Mouse (Mus musculus): ENCODE data around the gene Gns.

GRCm38 (mm10) chr10:121391901-121392300, 27.0 kb downstream of the Gns start:
- TF ChIP-seq CTCF (IDR thresholded peaks at IDR 0.05; ENCODE audit: low read depth), result no peak
- TF ChIP-seq EP300 (IDR thresholded peaks at IDR 0.05; ENCODE audit: low read depth), result no peak

Data from liver, embryonic 14.5 days (tissue).